Mouse (Mus musculus) CD8-positive naive resting alpha-beta T cell, adult 57 days (primary cell): ENCODE data around the gene Gm21310. TPM values are rescaled to one million over a fixed set of nuclear protein-coding genes. Genes with fewer than 3 reads are reported as not detected.

Source experiments
- total RNA-seq: library from RNA; stranded (reverse); gene quantifications from one replicate; pipeline ENCODE4 v1.2.4, GENCODE M21; 2023

The Gm21310 gene
- not detected for total RNA-seq

DNA sequence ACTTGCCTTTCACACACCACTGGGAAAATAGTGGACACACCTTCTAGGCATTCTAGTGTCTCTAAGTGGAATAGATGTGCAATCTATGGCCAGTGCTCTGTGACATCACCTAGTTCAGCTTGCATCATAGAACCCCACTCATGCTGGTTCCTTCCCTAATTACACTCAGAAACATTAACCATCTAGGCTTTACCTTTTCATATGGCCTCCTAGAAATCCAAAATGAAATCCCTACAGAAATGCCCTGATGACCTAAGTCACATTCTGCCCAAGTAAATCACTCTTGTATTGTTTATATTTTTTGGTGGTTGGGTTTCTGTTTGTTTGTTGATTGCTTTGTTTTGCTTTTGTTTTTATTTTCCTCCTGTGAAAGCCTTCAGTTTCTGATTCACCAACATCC, at the start of gene Gm21310:
Gene Gm21310, minus strand, starts transcription at position 101 of the 400 bp plus-strand sequence.

Other genes starting within 250 kb of the Gm21310 start
- gene Gm20834, start 177.4 kb upstream of the Gm21310 start, total RNA-seq, result not detected